Mouse (Mus musculus) layer of hippocampus, adult 18-20 months (tissue): Measurements from ENCODE around the gene Duoxa2. TPM values are rescaled to one million over a fixed set of nuclear protein-coding genes. Genes with fewer than 3 reads are reported as not detected.
A peak's percentile ranks its signal among the peaks of the same experiment; 100 is the strongest.

Experiments used
- DNase-seq, 2 experiments: peaks; one replicate each; pipeline ENCODE4 v3.0.0; 2022; ENCODE audit warnings: low spot score in 2 of 2
- total RNA-seq, 2 experiments: library from RNA; stranded (reverse); gene quantifications; 2 replicates each; pipeline ENCODE4 v1.2.3; 2021

Duoxa2 gene
- total RNA-seq, 2 experiments from 2014 or later, result not detected

- DNase-seq, result peak in 1 of 2 experiments; percentile 64
Measured at GRCm38 (mm10) chr2:122351931-122352329, 53.2 kb downstream of the Duoxa2 start.

Other genes starting within 250 kb of the Duoxa2 start
- 10 to 100 TPM; 14.3 to 14.7 TPM for gene Spg11, start 180.5 kb upstream of the Duoxa2 start, total RNA-seq
- 100 to 1,000 TPM; 114 to 128 TPM for gene B2m, start 151.2 kb upstream of the Duoxa2 start, total RNA-seq
- gene Trim69, start 138.2 kb upstream of the Duoxa2 start, total RNA-seq, result not detected
- not detected for gene Patl2, start 112.7 kb upstream of the Duoxa2 start, total RNA-seq
- not detected for gene Terb2, start 112.6 kb upstream of the Duoxa2 start, total RNA-seq
- 10 to 100 TPM; 20.2 to 20.9 TPM for gene Sord, start 64.2 kb upstream of the Duoxa2 start, total RNA-seq
- gene Duox2, start 451 bp upstream of the Duoxa2 start, total RNA-seq, result under 1 TPM in 1 of 2 experiments, not detected in 1; 0.07 TPM
- under 1 TPM in 1 of 2 experiments, not detected in 1; 0.33 TPM for gene Duoxa1, start 14.8 kb downstream of the Duoxa2 start, total RNA-seq
- not detected for gene Duox1, start 16.8 kb downstream of the Duoxa2 start, total RNA-seq
- gene Shf, start 70.3 kb downstream of the Duoxa2 start, total RNA-seq, result 10 to 100 TPM; 58.8 to 61.2 TPM
- under 1 TPM; 0.10 to 0.13 TPM for gene Slc28a2, start 127.6 kb downstream of the Duoxa2 start, total RNA-seq
- gene Gm14085, start 186.0 kb downstream of the Duoxa2 start, total RNA-seq, result not detected